Mouse (Mus musculus): Measurements from ENCODE around the gene Srf.
A peak's percentile ranks its signal among the peaks of the same experiment; 100 is the strongest.
"Not testable (repeated sequence)": the region's sequence is repeated elsewhere in the genome, so short reads cannot be mapped to it uniquely, and the experiment has no call there.

The Srf gene

GRCm38 (mm10) chr17:46555673-46556583, at the start of gene Srf:
TSS of gene Srf (minus strand) at chr17:46556175.
- peak; percentile 93 to 99 for DNase-seq

GRCm38 (mm10) chr17:46605126-46605525, 49.2 kb upstream of the Srf start:
- no peak for DNase-seq

- no peak for DNase-seq
Observed at GRCm38 (mm10) chr17:46603229-46603628, 47.3 kb upstream of the Srf start.

GRCm38 (mm10) chr17:46602212-46602611, 46.2 kb upstream of the Srf start:
- no peak for DNase-seq

GRCm38 (mm10) chr17:46600569-46600968, 44.6 kb upstream of the Srf start:
- DNase-seq, result no peak

- DNase-seq, result no peak
Observed at GRCm38 (mm10) chr17:46598963-46599362, 43.0 kb upstream of the Srf start.

- no peak for DNase-seq
Observed at GRCm38 (mm10) chr17:46597956-46598355, 42.0 kb upstream of the Srf start.

GRCm38 (mm10) chr17:46595336-46595735, 39.4 kb upstream of the Srf start:
- no peak for DNase-seq

- no peak for DNase-seq
Observed at GRCm38 (mm10) chr17:46594606-46595005, 38.6 kb upstream of the Srf start.

- no peak for DNase-seq
Observed at GRCm38 (mm10) chr17:46593124-46593523, 37.1 kb upstream of the Srf start.

- no peak for DNase-seq
Observed at GRCm38 (mm10) chr17:46591406-46591805, 35.4 kb upstream of the Srf start.

GRCm38 (mm10) chr17:46590439-46590838, 34.5 kb upstream of the Srf start:
- no peak for DNase-seq

GRCm38 (mm10) chr17:46589635-46590314, 33.8 kb upstream of the Srf start:
- DNase-seq, result peak; percentile 24 to 45

- no peak for DNase-seq
Observed at GRCm38 (mm10) chr17:46588913-46589312, 32.9 kb upstream of the Srf start.

GRCm38 (mm10) chr17:46588173-46588572, 32.2 kb upstream of the Srf start:
- no peak for DNase-seq

- DNase-seq, result no peak
Observed at GRCm38 (mm10) chr17:46586327-46586726, 30.4 kb upstream of the Srf start.

GRCm38 (mm10) chr17:46578650-46579049, 22.7 kb upstream of the Srf start:
- DNase-seq, result no peak

- no peak for DNase-seq
Observed at GRCm38 (mm10) chr17:46576070-46576469, 20.1 kb upstream of the Srf start.

- DNase-seq, result no peak
Observed at GRCm38 (mm10) chr17:46574535-46574934, 18.6 kb upstream of the Srf start.

- no peak for DNase-seq
Observed at GRCm38 (mm10) chr17:46571005-46571404, 15.0 kb upstream of the Srf start.

- DNase-seq, result no peak
Observed at GRCm38 (mm10) chr17:46559146-46559545, 3.2 kb upstream of the Srf start.

- no peak for DNase-seq
Observed at GRCm38 (mm10) chr17:46558151-46558550, 2.2 kb upstream of the Srf start.

GRCm38 (mm10) chr17:46557321-46557720, 1.3 kb upstream of the Srf start:
- DNase-seq, result not testable (repeated sequence)

GRCm38 (mm10) chr17:46556584-46556945, 590 bp upstream of the Srf start:
- DNase-seq, result peak in 1 of 2 experiments; percentile 49
